Mouse (Mus musculus): ENCODE data around the gene Proz.

DNA sequence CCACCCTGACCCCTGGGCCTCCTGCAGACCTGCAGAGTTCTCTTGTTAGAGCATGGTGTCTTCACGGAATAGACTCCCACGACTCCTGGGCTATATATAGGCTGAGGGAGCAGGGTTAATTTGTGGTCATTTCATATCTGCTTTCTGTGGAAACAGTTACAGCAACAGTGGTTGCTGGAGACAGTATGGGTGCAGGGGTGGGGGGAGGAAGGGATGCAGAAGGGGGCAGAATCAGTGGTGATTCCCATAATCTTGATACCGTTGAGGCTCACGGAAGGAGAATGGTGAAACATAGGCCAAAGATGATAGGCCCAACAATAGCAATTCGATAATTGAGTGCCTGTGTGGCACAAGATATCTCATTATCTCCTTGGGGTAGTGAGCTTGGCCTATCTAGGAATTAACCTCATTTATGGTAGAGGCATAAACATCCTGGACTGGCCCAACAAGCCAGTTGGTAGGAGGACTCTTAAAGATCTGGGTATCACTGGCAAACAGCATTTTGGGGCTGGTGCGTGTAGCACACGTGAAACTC is 62.2 kb downstream of the Proz start:
- TF ChIP-seq CTCF (IDR thresholded peaks at IDR 0.05; ENCODE audit: borderline replicate concordance, control insufficient read depth, extremely low read depth, insufficient read depth, low read length, poor library complexity) (no peak), POLR2A (IDR thresholded peaks at IDR 0.05; ENCODE audit: control insufficient read depth, extremely low read depth, insufficient read depth, low read length, poor library complexity) (no peak)
